Mouse (Mus musculus) regulatory T cell (primary cell): ENCODE measurements around the gene Tm4sf20.

ENCODE experiments used
- in situ Hi-C: fragments of 300-600 bp; cut with MboI, MseI; formaldehyde crosslinking; loops from one replicate; pipeline ENCODE4 v1.15.1; 2025; ENCODE audit warnings: high pct_unique_total_duplicates

The Tm4sf20 gene

DNA sequence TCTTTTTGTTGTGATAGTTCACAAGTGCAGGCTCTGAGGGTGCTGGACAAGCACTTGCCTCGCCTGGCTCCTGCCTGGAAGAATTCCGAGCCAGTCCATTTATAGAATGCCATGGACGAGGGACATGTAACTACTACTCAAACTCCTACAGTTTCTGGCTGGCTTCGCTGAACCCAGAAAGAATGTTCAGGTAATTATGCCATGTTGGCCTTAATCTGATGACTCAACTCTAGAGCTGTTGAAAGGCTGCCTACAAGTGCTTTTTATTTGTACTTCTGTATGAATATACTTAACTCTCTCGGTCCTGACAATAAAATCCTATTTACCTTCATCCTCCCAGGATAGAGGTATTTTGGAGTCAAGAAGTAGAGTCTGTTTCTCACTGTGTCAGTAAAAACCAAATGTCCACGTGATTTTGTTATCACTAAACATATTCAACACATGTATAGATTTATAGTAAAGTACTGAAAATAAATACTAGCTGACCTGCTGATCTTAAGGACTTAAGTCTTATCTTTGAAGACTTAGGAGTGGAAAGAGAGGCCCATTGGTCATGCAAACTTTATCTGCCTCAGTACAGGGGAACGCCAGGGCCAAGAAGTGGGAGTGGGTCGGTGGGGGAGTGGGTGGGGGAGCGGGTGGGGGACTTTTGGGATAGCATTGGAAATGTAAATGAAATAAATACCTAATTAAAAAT lies 50.3 kb downstream of the Tm4sf20 start:
- in situ Hi-C loops = no loop called here
